Mouse (Mus musculus) MEL (cell line): ENCODE data around the gene Smg6. TPM values are rescaled to one million over a fixed set of nuclear protein-coding genes. Genes with fewer than 3 reads are reported as not detected.

ENCODE experiments used
- DNase-seq: peaks from one replicate; pipeline ENCODE4 v3.0.0; 2011; ENCODE audit warnings: low read depth, low spot score
- H3K27ac ChIP-seq: 2 replicates; pipeline ENCODE4 v1.5.1; 2012; ENCODE audit warnings: low read depth, mild to moderate bottlenecking, control low read depth, low read length, moderate library complexity; ENCODE audit not compliant: control insufficient read depth
- H3K27me3 ChIP-seq, 2 experiments: fragments of 150-350 bp in 1 of 2; sonication (generic) in 1 of 2; 2 replicates each; pipeline ENCODE4 v1.6.1; 2012; ENCODE audit warnings: low read length in 2 of 2, mild to moderate bottlenecking in 2 of 2, improper control_type of control experiment in 1 of 2, moderate library complexity in 1 of 2; ENCODE audit not compliant: insufficient read depth in 2 of 2, control insufficient read depth in 1 of 2
- H3K36me3 ChIP-seq, 2 experiments: 2 replicates each; pipeline ENCODE4 v1.6.1; 2012 to 2014; ENCODE audit warnings: low read length in 2 of 2, improper control_type of control experiment in 1 of 2, inconsistent platforms in 1 of 2, mild to moderate bottlenecking in 1 of 2; ENCODE audit not compliant: insufficient read depth in 2 of 2, control insufficient read depth in 1 of 2
- H3K4me1 ChIP-seq, 2 experiments: fragments of 150-350 bp in 1 of 2; sonication (generic) in 1 of 2; 2 replicates each; pipeline ENCODE4 v1.6.1; 2012; ENCODE audit warnings: low read length in 2 of 2, improper control_type of control experiment in 1 of 2, mild to moderate bottlenecking in 1 of 2; ENCODE audit not compliant: insufficient read depth in 2 of 2, control insufficient read depth in 1 of 2
- H3K4me3 ChIP-seq, 2 experiments: fragments of 150-350 bp in 1 of 2; sonication (generic) in 1 of 2; 2 replicates each; pipeline ENCODE4 v1.5.1; 2012; ENCODE audit warnings: low read depth in 2 of 2, low read length in 2 of 2, mild to moderate bottlenecking in 2 of 2, moderate library complexity in 2 of 2, control low read depth in 1 of 2, improper control_type of control experiment in 1 of 2; ENCODE audit not compliant: control insufficient read depth in 1 of 2, insufficient read depth in 1 of 2
- H3K79me2 ChIP-seq: 2 replicates; pipeline ENCODE4 v1.6.1; 2012; ENCODE audit warnings: mild to moderate bottlenecking, low read length, moderate library complexity; ENCODE audit not compliant: control insufficient read depth, poor library complexity, insufficient read depth
- H3K9ac ChIP-seq: 2 replicates; pipeline ENCODE4 v1.6.1; 2012; ENCODE audit warnings: low read depth, mild to moderate bottlenecking, control low read depth, low read length, moderate library complexity; ENCODE audit not compliant: control insufficient read depth, poor library complexity, severe bottlenecking
- H3K9me3 ChIP-seq: fragments of 150-350 bp; sonication (generic); replicated peaks from 2 replicates; pipeline ENCODE4 v1.6.1; 2012; ENCODE audit warnings: mild to moderate bottlenecking, low read length, improper control_type of control experiment, moderate library complexity; ENCODE audit not compliant: insufficient read depth
- BHLHE40 ChIP-seq: IDR thresholded peaks from 2 replicates; pipeline ENCODE4 v1.6.1; 2012; ENCODE audit warnings: low read depth, mild to moderate bottlenecking, inconsistent platforms, low read length, improper control_type of control experiment, borderline replicate concordance
- CHD1 ChIP-seq: IDR thresholded peaks from 2 replicates; pipeline ENCODE4 v1.6.1; 2012; ENCODE audit warnings: low read depth, mild to moderate bottlenecking, inconsistent platforms, low read length, improper control_type of control experiment
- CTCF ChIP-seq, 3 experiments: IDR thresholded peaks in 2 of 3; conservative IDR thresholded peaks in 1 of 3; 2 replicates each; pipeline ENCODE4 v1.5.1; 2011 to 2012; ENCODE audit warnings: low read length in 3 of 3, low read depth in 2 of 3, mild to moderate bottlenecking in 2 of 3, improper control_type of control experiment in 1 of 3, inconsistent platforms in 1 of 3, mixed read lengths in 1 of 3, moderate library complexity in 1 of 3; ENCODE audit not compliant: control insufficient read depth in 1 of 3, insufficient read depth in 1 of 3, poor library complexity in 1 of 3, severe bottlenecking in 1 of 3
- ELF1 ChIP-seq: IDR thresholded peaks from 2 replicates; pipeline ENCODE4 v1.6.1; 2014; ENCODE audit warnings: low read depth, mild to moderate bottlenecking, inconsistent platforms, low read length, improper control_type of control experiment, moderate library complexity
- ETS1 ChIP-seq: IDR thresholded peaks from 2 replicates; pipeline ENCODE4 v1.6.1; 2012; ENCODE audit warnings: low read depth, mild to moderate bottlenecking, inconsistent platforms, low read length, improper control_type of control experiment, moderate library complexity
- GATA1 ChIP-seq: IDR thresholded peaks from 2 replicates; pipeline ENCODE4 v1.6.1; 2011; ENCODE audit warnings: low read depth, low read length, improper control_type of control experiment
- HCFC1 ChIP-seq: IDR thresholded peaks from 2 replicates; pipeline ENCODE4 v1.6.1; 2012; ENCODE audit warnings: low read depth, mild to moderate bottlenecking, inconsistent platforms, low read length, improper control_type of control experiment, moderate library complexity
- JUND ChIP-seq: IDR thresholded peaks from 2 replicates; pipeline ENCODE4 v1.6.1; 2011; ENCODE audit warnings: low read depth, mild to moderate bottlenecking, improper control_type of control experiment, low read length
- KAT2A ChIP-seq: conservative IDR thresholded peaks from 2 replicates; pipeline ENCODE4 v1.6.1; 2012; ENCODE audit warnings: low read depth, low read length, improper control_type of control experiment, inconsistent platforms
- MAX ChIP-seq: IDR thresholded peaks from 2 replicates; pipeline ENCODE4 v1.6.1; 2011; ENCODE audit warnings: low read length, improper control_type of control experiment
- MEF2A ChIP-seq: IDR thresholded peaks from 2 replicates; pipeline ENCODE4 v1.6.1; 2014; ENCODE audit warnings: low read depth, mild to moderate bottlenecking, inconsistent platforms, low read length, improper control_type of control experiment; ENCODE audit not compliant: poor library complexity, insufficient replicate concordance, severe bottlenecking; ENCODE audit errors: extremely low read depth
- MXI1 ChIP-seq: IDR thresholded peaks from 2 replicates; pipeline ENCODE4 v1.6.1; 2011; ENCODE audit warnings: mild to moderate bottlenecking, low read depth, low read length, improper control_type of control experiment
- MYB ChIP-seq: IDR thresholded peaks from 2 replicates; pipeline ENCODE4 v1.6.1; 2011; ENCODE audit warnings: mild to moderate bottlenecking, low read depth, low read length, improper control_type of control experiment
- MYC ChIP-seq: IDR thresholded peaks from 2 replicates; pipeline ENCODE4 v1.6.1; 2011; ENCODE audit warnings: low read depth, mild to moderate bottlenecking, low read length, improper control_type of control experiment, moderate library complexity
- NRF1 ChIP-seq: IDR thresholded peaks from 2 replicates; pipeline ENCODE4 v1.6.1; 2014; ENCODE audit warnings: low read depth, mild to moderate bottlenecking, inconsistent platforms, low read length, improper control_type of control experiment, moderate library complexity; ENCODE audit not compliant: poor library complexity, insufficient read depth, severe bottlenecking
- POLR2AphosphoS5 ChIP-seq: IDR thresholded peaks from 2 replicates; pipeline ENCODE4 v1.6.1; 2012; ENCODE audit warnings: low read depth, borderline replicate concordance, mild to moderate bottlenecking, inconsistent platforms, low read length, moderate library complexity, mixed read lengths
- SIN3A ChIP-seq: IDR thresholded peaks from 2 replicates; pipeline ENCODE4 v1.6.1; 2012; ENCODE audit warnings: low read length, improper control_type of control experiment, inconsistent platforms
- TCF12 ChIP-seq: IDR thresholded peaks from 2 replicates; pipeline ENCODE4 v1.6.1; 2014; ENCODE audit warnings: low read depth, mild to moderate bottlenecking, inconsistent platforms, low read length, improper control_type of control experiment, moderate library complexity
- USF2 ChIP-seq, 2 experiments: IDR thresholded peaks; 2 replicates each; pipeline ENCODE4 v1.6.1; 2011 to 2012; ENCODE audit warnings: improper control_type of control experiment in 2 of 2, low read length in 2 of 2, borderline replicate concordance in 1 of 2, inconsistent platforms in 1 of 2, low read depth in 1 of 2, mild to moderate bottlenecking in 1 of 2; ENCODE audit not compliant: insufficient read depth in 1 of 2
- ZKSCAN1 ChIP-seq: IDR thresholded peaks from 2 replicates; pipeline ENCODE4 v1.6.1; 2012; ENCODE audit warnings: low read depth, mild to moderate bottlenecking, inconsistent platforms, low read length, improper control_type of control experiment, moderate library complexity
- ZMIZ1 ChIP-seq: IDR thresholded peaks from 2 replicates; pipeline ENCODE4 v1.6.1; 2012; ENCODE audit warnings: low read depth, mild to moderate bottlenecking, inconsistent platforms, low read length, improper control_type of control experiment, moderate library complexity
- ZNF384 ChIP-seq: IDR thresholded peaks from 2 replicates; pipeline ENCODE4 v1.6.1; 2012; ENCODE audit warnings: low read depth, mild to moderate bottlenecking, inconsistent platforms, low read length, improper control_type of control experiment
- polyA plus RNA-seq, 2 experiments: library from polyadenylated mRNA; stranded (reverse) in 1 of 2; unstranded in 1 of 2; fragments of >175 nt in 1 of 2; fragments of >200 nt in 1 of 2; gene quantifications; 2 replicates each; pipeline versions ENCODE4 v1.2.1 to v1.2.4; 2012; ENCODE audit warnings: low replicate concordance in 2 of 2, low read depth in 1 of 2; ENCODE audit not compliant: insufficient read length in 2 of 2, insufficient read depth in 1 of 2, missing spikeins in 1 of 2
- total RNA-seq: library from RNA; depleted of rRNA; stranded (reverse); fragments of 300-350 nt; gene quantifications from 2 replicates; pipeline ENCODE4 v1.2.3, GENCODE M21; 2012

Gene Smg6
- total and polyA plus RNA-seq, 3 experiments, result 11.6 to 19.0 TPM; not detected in 1

GRCm38 (mm10) chr11:75161417-75162008, 235.9 kb downstream of the Smg6 start:
- H3K79me2 ChIP-seq, result peaks cover 8% of the 10 kb centered on the region; the same call in 1 of the 2 replicates
- no peak for DNase-seq
- no peaks in the 10 kb centered on the region for H3K9me3 ChIP-seq
- TF ChIP-seq MEF2A (no peak), ZKSCAN1 (no peak), ETS1 (no peak), CTCF (IDR thresholded peaks at IDR 0.05 in 2 of 3, conservative IDR thresholded peaks at IDR 0.05 in 1 of 3; ENCODE audit: control insufficient read depth in 1 of 3, insufficient read depth in 1 of 3, low read depth in 2 of 3, low read length in 3 of 3, poor library complexity in 1 of 3, severe bottlenecking in 1 of 3) (no peak), MAX (no peak), ELF1 (no peak), JUND (no peak), POLR2AphosphoS5 (no peak), MYC (no peak)
- TF ChIP-seq, all 39 proteins: peak for 0
- peaks cover 0 to 12% of the 10 kb centered on the region in 2 experiments; a peak in 2 of 4 replicates for H3K36me3 ChIP-seq
- H3K27ac ChIP-seq, result no peak overlapping the region
- H3K4me3 ChIP-seq, result no peak overlapping the region
- no peaks in the 10 kb centered on the region for H3K27me3 ChIP-seq
- peaks cover 0 to 14% of the 10 kb centered on the region in 2 experiments; a peak in 2 of 4 replicates for H3K4me1 ChIP-seq
- H3K9ac ChIP-seq, result no peak overlapping the region

- Histone ChIP-seq H3K4me1 (peaks cover 0 to 21% of the 10 kb centered on the region in 2 experiments; a peak in 2 of 4 replicates), H3K79me2 (peaks cover 18% of the 10 kb centered on the region), H3K4me3 (no peak overlapping the region), H3K9me3 (no peaks in the 10 kb centered on the region), H3K9ac (no peak overlapping the region), H3K27me3 (no peaks in the 10 kb centered on the region)
- DNase-seq, result no peak
- no peak for TF ChIP-seq BHLHE40
- TF ChIP-seq ETS1, result no peak
- no peak for TF ChIP-seq ZMIZ1
- no peak for TF ChIP-seq ELF1
- no peak for TF ChIP-seq ZNF384
- TF ChIP-seq MXI1, result no peak
- TF ChIP-seq MYB, result no peak
- no peak for TF ChIP-seq NRF1
- no peak for TF ChIP-seq TCF12
- TF ChIP-seq USF2 (IDR thresholded peaks at IDR 0.05; ENCODE audit: borderline replicate concordance in 1 of 2, insufficient read depth in 1 of 2, low read depth in 1 of 2, low read length in 2 of 2), result no peak
- no peak for TF ChIP-seq KAT2A
- no peak for TF ChIP-seq CHD1
- no peak for TF ChIP-seq GATA1
- TF ChIP-seq SIN3A, result no peak
- no peak for TF ChIP-seq HCFC1
- TF ChIP-seq, all 39 proteins: peak for 0
- H3K27ac ChIP-seq, result no peak overlapping the region
- peaks cover 0 to 12% of the 10 kb centered on the region in 2 experiments; a peak in 2 of 4 replicates for H3K36me3 ChIP-seq
These were observed 237.0 kb downstream of the Smg6 start for GRCm38 (mm10) chr11:75162591-75163080.
